Mouse (Mus musculus) myocyte (in vitro differentiated cells): ENCODE measurements around the gene Rnf224. TPM values are rescaled to one million over a fixed set of nuclear protein-coding genes. Genes with fewer than 3 reads are reported as not detected.

Experiments
- H3K27me3 ChIP-seq: one replicate; pipeline ENCODE4 v1.6.1; 2011; ENCODE audit not compliant: control insufficient read depth, insufficient read depth, insufficient read length
- H3K36me3 ChIP-seq: one replicate; pipeline ENCODE4 v1.6.1; 2011; ENCODE audit not compliant: control insufficient read depth, insufficient read depth
- H3K4me2 ChIP-seq: one replicate; pipeline ENCODE4 v1.6.1; 2011; ENCODE audit warnings: low read depth, control low read depth
- H3K4me3 ChIP-seq: one replicate; pipeline ENCODE4 v1.5.1; 2011; ENCODE audit warnings: mild to moderate bottlenecking, control low read depth, moderate library complexity
- H3K79me2 ChIP-seq: one replicate; pipeline ENCODE4 v1.6.1; 2011; ENCODE audit not compliant: control insufficient read depth, insufficient read depth
- H3ac ChIP-seq: one replicate; pipeline ENCODE4 v1.6.1; 2011; ENCODE audit not compliant: control insufficient read depth, insufficient read length
- CEBPB ChIP-seq: IDR thresholded peaks from 2 replicates; pipeline ENCODE4 v1.6.1; 2011; ENCODE audit warnings: mild to moderate bottlenecking, moderate library complexity; ENCODE audit not compliant: poor library complexity, insufficient read depth, severe bottlenecking
- E2F4 ChIP-seq: IDR thresholded peaks from one replicate; pipeline ENCODE4 v1.6.1; 2011; ENCODE audit warnings: mild to moderate bottlenecking, control low read depth, moderate library complexity; ENCODE audit not compliant: insufficient read depth
- MAX ChIP-seq: IDR thresholded peaks from one replicate; pipeline ENCODE4 v1.6.1; 2011; ENCODE audit warnings: low read depth, mild to moderate bottlenecking, control low read depth
- MYOD1 ChIP-seq, 3 experiments: IDR thresholded peaks; one replicate each; pipeline ENCODE4 v1.6.1; 2011; ENCODE audit warnings: control low read depth in 2 of 3, low read depth in 2 of 3, mild to moderate bottlenecking in 2 of 3, moderate library complexity in 1 of 3; ENCODE audit not compliant: insufficient read length in 2 of 3, control insufficient read depth in 1 of 3
- MYOG ChIP-seq, 3 experiments: IDR thresholded peaks; one replicate each; pipeline ENCODE4 v1.6.1; 2011; ENCODE audit warnings: control low read depth in 2 of 3, low read depth in 2 of 3, mild to moderate bottlenecking in 2 of 3; ENCODE audit not compliant: insufficient read length in 2 of 3, control insufficient read depth in 1 of 3, insufficient read depth in 1 of 3
- POLR2A ChIP-seq: IDR thresholded peaks from one replicate; pipeline ENCODE4 v1.6.1; 2011; ENCODE audit warnings: low read depth, mild to moderate bottlenecking, control low read depth, moderate library complexity; ENCODE audit not compliant: insufficient read length
- POLR2AphosphoS2 ChIP-seq: IDR thresholded peaks from one replicate; pipeline ENCODE4 v1.6.1; 2011; ENCODE audit warnings: low read depth, control low read depth; ENCODE audit not compliant: insufficient read length
- REST ChIP-seq: IDR thresholded peaks from one replicate; pipeline ENCODE4 v1.6.1; 2011; ENCODE audit warnings: mild to moderate bottlenecking, control low read depth, moderate library complexity; ENCODE audit not compliant: insufficient read depth, insufficient read length
- SRF ChIP-seq: IDR thresholded peaks from one replicate; pipeline ENCODE4 v1.6.1; 2011; ENCODE audit warnings: low read depth; ENCODE audit not compliant: control insufficient read depth, insufficient read length
- TCF12 ChIP-seq: IDR thresholded peaks from one replicate; pipeline ENCODE4 v1.6.1; 2011; ENCODE audit warnings: mild to moderate bottlenecking, control low read depth; ENCODE audit not compliant: poor library complexity, insufficient read depth, severe bottlenecking
- TCF3 ChIP-seq: IDR thresholded peaks from one replicate; pipeline ENCODE4 v1.6.1; 2011; ENCODE audit warnings: low read depth, control low read depth; ENCODE audit not compliant: insufficient read length
- USF1 ChIP-seq: IDR thresholded peaks from one replicate; pipeline ENCODE4 v1.6.1; 2011; ENCODE audit warnings: low read depth, mild to moderate bottlenecking, control low read depth, moderate library complexity
- polyA plus RNA-seq: library from polyadenylated mRNA; unstranded; fragments of >200 nt; fragmentation: generic; extraction: Trizol; gene quantifications from one replicate; pipeline ENCODE4 v1.2.1, GENCODE M21; 2012; ENCODE audit warnings: missing spikeins

The Rnf224 gene
- polyA plus RNA-seq, 1 experiment: not detected

- H3K27me3 ChIP-seq: peaks cover 3% of the 10 kb centered on the region
- peak overlapping the region; percentile 59 for H3ac ChIP-seq
- peak overlapping the region; percentile 76 for H3K4me2 ChIP-seq
- peaks cover 11% of the 10 kb centered on the region for H3K79me2 ChIP-seq
- peaks cover 23% of the 10 kb centered on the region for H3K36me3 ChIP-seq
- H3K4me3 ChIP-seq: peak overlapping the region; percentile 99
- TF ChIP-seq E2F4 (peak; percentile 32), POLR2A (peak; percentile 58), POLR2AphosphoS2 (peak; percentile 77), MYOD1 (IDR thresholded peaks at IDR 0.05; ENCODE audit: control insufficient read depth in 1 of 3, insufficient read length in 2 of 3, low read depth in 2 of 3) (peak in 2 of 3 experiments; percentile 45 to 54), USF1 (no peak), MYOG (IDR thresholded peaks at IDR 0.05; ENCODE audit: control insufficient read depth in 1 of 3, insufficient read depth in 1 of 3, insufficient read length in 2 of 3, low read depth in 2 of 3) (peak in 2 of 3 experiments; percentile 33 to 44)
These were observed 11.5 kb downstream of the Rnf224 start for GRCm38 (mm10) chr2:25224766-25225752.

- H3K36me3 ChIP-seq: peaks cover 23% of the 10 kb centered on the region
- H3K4me2 ChIP-seq: peak within 1 kb of the TSS; percentile 99
- TF ChIP-seq POLR2AphosphoS2 (peak; percentile 96), REST (peak; percentile 51), TCF3 (peak; percentile 31), E2F4 (no peak), MYOG (IDR thresholded peaks at IDR 0.05; ENCODE audit: control insufficient read depth in 1 of 3, insufficient read depth in 1 of 3, insufficient read length in 2 of 3, low read depth in 2 of 3) (peak in 2 of 3 experiments; percentile 25 to 71), MYOD1 (IDR thresholded peaks at IDR 0.05; ENCODE audit: control insufficient read depth in 1 of 3, insufficient read length in 2 of 3, low read depth in 2 of 3) (peak in 2 of 3 experiments; percentile 45 to 68), POLR2A (peak; percentile 89), TCF12 (no peak)
- peaks cover 11% of the 10 kb centered on the region for H3K79me2 ChIP-seq
- peak within 1 kb of the TSS; percentile 59 for H3ac ChIP-seq
- H3K27me3 ChIP-seq: no peaks in the 10 kb centered on the region
- H3K4me3 ChIP-seq: peak within 1 kb of the TSS; percentile 99
These were observed 12.2 kb downstream of the Rnf224 start, which contains the start of gene Tubb4b for GRCm38 (mm10) chr2:25224492-25224765. Gene Tubb4b, minus strand, starts transcription at chr2:25224702.

GRCm38 (mm10) chr2:25223681-25224491 is 12.7 kb downstream of the Rnf224 start:
- H3K36me3 ChIP-seq: peaks cover 23% of the 10 kb centered on the region
- peak overlapping the region; percentile 99 for H3K4me3 ChIP-seq
- TF ChIP-seq POLR2AphosphoS2 (peak; percentile 22), POLR2A (no peak), E2F4 (no peak)
- peaks cover 11% of the 10 kb centered on the region for H3K79me2 ChIP-seq
- no peaks in the 10 kb centered on the region for H3K27me3 ChIP-seq
- peak overlapping the region; percentile 99 for H3K4me2 ChIP-seq
- H3ac ChIP-seq: peak overlapping the region; percentile 59

- Histone ChIP-seq H3K4me3 (no peak overlapping the region), H3K36me3 (peaks cover 23% of the 10 kb centered on the region), H3ac (no peak overlapping the region), H3K79me2 (peaks cover 11% of the 10 kb centered on the region), H3K27me3 (no peaks in the 10 kb centered on the region), H3K4me2 (no peak overlapping the region)
- TF ChIP-seq POLR2A (peak; percentile 37), REST (no peak), CEBPB (no peak), MYOD1 (IDR thresholded peaks at IDR 0.05; ENCODE audit: control insufficient read depth in 1 of 3, insufficient read length in 2 of 3, low read depth in 2 of 3) (no peak), SRF (no peak), MAX (no peak), POLR2AphosphoS2 (peak; percentile 86), E2F4 (no peak), USF1 (no peak), TCF3 (no peak), MYOG (IDR thresholded peaks at IDR 0.05; ENCODE audit: control insufficient read depth in 1 of 3, insufficient read depth in 1 of 3, insufficient read length in 2 of 3, low read depth in 2 of 3) (no peak), TCF12 (no peak)
These were observed 15.2 kb downstream of the Rnf224 start for GRCm38 (mm10) chr2:25221331-25221772.
